Mouse (Mus musculus) right cerebral cortex, postnatal 14 days (tissue): ENCODE data around the gene Wsb2.
"Not testable (repeated sequence)": the region's sequence is repeated elsewhere in the genome, so short reads cannot be mapped to it uniquely, and the experiment has no call there.

ENCODE experiments used
- DNase-seq: peaks from one replicate; pipeline ENCODE4 v3.0.0; 2022

Gene Wsb2

GRCm38 (mm10) chr5:117357129-117357477 lies at the start of gene Wsb2:
Gene Wsb2 (plus strand): TSS chr5:117357304.
- DNase-seq, result peak; percentile 88

- DNase-seq, result peak; percentile 73
These were observed 49.4 kb upstream of the Wsb2 start for GRCm38 (mm10) chr5:117307699-117308098.

GRCm38 (mm10) chr5:117313420-117313819 lies 43.7 kb upstream of the Wsb2 start:
- DNase-seq, result no peak

- DNase-seq, result no peak
These were observed 43.2 kb upstream of the Wsb2 start for GRCm38 (mm10) chr5:117313909-117314308.

- DNase-seq, result no peak
These were observed 42.3 kb upstream of the Wsb2 start for GRCm38 (mm10) chr5:117314587-117315428.

- peak; percentile 25 for DNase-seq
These were observed 38.1 kb upstream of the Wsb2 start, which contains the start of gene Vsig10 for GRCm38 (mm10) chr5:117318741-117319629. Gene Vsig10 (plus strand): TSS chr5:117319083.

- DNase-seq, result no peak
These were observed 33.4 kb upstream of the Wsb2 start for GRCm38 (mm10) chr5:117323751-117324150.

GRCm38 (mm10) chr5:117326408-117326807 lies 30.7 kb upstream of the Wsb2 start:
- no peak for DNase-seq

GRCm38 (mm10) chr5:117330457-117330856 lies 26.6 kb upstream of the Wsb2 start:
- no peak for DNase-seq

GRCm38 (mm10) chr5:117337999-117338398 lies 19.1 kb upstream of the Wsb2 start:
- DNase-seq, result no peak

- no peak for DNase-seq
These were observed 18.6 kb upstream of the Wsb2 start for GRCm38 (mm10) chr5:117338503-117338902.

- no peak for DNase-seq
These were observed 17.0 kb upstream of the Wsb2 start for GRCm38 (mm10) chr5:117340081-117340480.

- DNase-seq, result no peak
These were observed 15.2 kb upstream of the Wsb2 start for GRCm38 (mm10) chr5:117341896-117342295.

- DNase-seq, result not testable (repeated sequence)
These were observed 12.6 kb upstream of the Wsb2 start for GRCm38 (mm10) chr5:117344496-117344895.

GRCm38 (mm10) chr5:117345432-117345976 lies 11.6 kb upstream of the Wsb2 start:
- no peak for DNase-seq

GRCm38 (mm10) chr5:117346281-117346680 lies 10.8 kb upstream of the Wsb2 start:
- no peak for DNase-seq

GRCm38 (mm10) chr5:117347011-117347410 lies 10.1 kb upstream of the Wsb2 start:
- no peak for DNase-seq

- no peak for DNase-seq
These were observed 9.3 kb upstream of the Wsb2 start for GRCm38 (mm10) chr5:117347838-117348237.

GRCm38 (mm10) chr5:117348279-117348678 lies 8.8 kb upstream of the Wsb2 start:
- peak; percentile 65 for DNase-seq

GRCm38 (mm10) chr5:117354121-117354520 lies 3.0 kb upstream of the Wsb2 start:
- no peak for DNase-seq

- no peak for DNase-seq
These were observed 1.3 kb upstream of the Wsb2 start for GRCm38 (mm10) chr5:117355648-117356303.

GRCm38 (mm10) chr5:117356365-117357128 lies 557 bp upstream of the Wsb2 start:
- DNase-seq, result peak; percentile 53
